Mouse (Mus musculus) lung, adult 2 months (tissue): Measurements from ENCODE around the gene Arhgap32.

Experiments
- CTCF ChIP-seq: fragments of 200-500 bp; IDR thresholded peaks from 2 replicates; pipeline ENCODE4 v1.5.1; 2011; ENCODE audit warnings: mild to moderate bottlenecking, low read length, control low read depth; ENCODE audit not compliant: insufficient read depth
- POLR2A ChIP-seq: fragments of 200-500 bp; IDR thresholded peaks from 2 replicates; pipeline ENCODE4 v1.6.1; 2011; ENCODE audit warnings: low read depth, mild to moderate bottlenecking, control low read depth, low read length, borderline replicate concordance; ENCODE audit errors: extremely low read depth

DNA sequence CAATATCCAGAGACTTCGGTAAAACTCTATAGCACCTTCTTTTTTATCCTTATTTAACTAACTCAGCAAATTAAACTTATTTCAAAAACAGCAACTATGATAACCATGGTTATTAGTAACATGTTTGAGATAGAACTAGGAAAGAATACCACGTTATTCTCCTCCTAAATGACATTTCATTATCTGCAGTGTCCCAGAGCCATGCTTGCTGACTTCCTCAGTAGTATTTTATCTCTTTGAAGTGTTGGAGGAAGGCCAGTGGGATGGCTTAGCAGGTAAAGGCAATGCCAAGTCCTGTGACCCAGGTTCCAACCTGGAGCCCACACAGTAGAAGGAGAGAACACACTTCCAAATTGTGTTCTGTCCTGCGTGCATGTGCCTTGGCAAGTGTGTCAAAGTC is 129.3 kb downstream of the Arhgap32 start:
- TF ChIP-seq CTCF (no peak), POLR2A (no peak)
